Mouse (Mus musculus): ENCODE results near the gene Fam83b.

Fam83b gene

GRCm38 (mm10) chr9:76518665-76519064, 48.3 kb downstream of the Fam83b start:
- no peak for DNase-seq

- DNase-seq = no peak
Measured at GRCm38 (mm10) chr9:76505650-76506049, 61.3 kb downstream of the Fam83b start.

- DNase-seq = no peak
Measured at GRCm38 (mm10) chr9:76489737-76490136, 77.2 kb downstream of the Fam83b start.

- DNase-seq = no peak
Measured at GRCm38 (mm10) chr9:76480088-76480487, 86.8 kb downstream of the Fam83b start.

- no peak for DNase-seq
Measured at GRCm38 (mm10) chr9:76469500-76469899, 97.4 kb downstream of the Fam83b start.

- DNase-seq = no peak
Measured at GRCm38 (mm10) chr9:76461547-76461946, 105.4 kb downstream of the Fam83b start.

GRCm38 (mm10) chr9:76455703-76456102, 111.2 kb downstream of the Fam83b start:
- DNase-seq = no peak

Data from kidney, adult 9 months (tissue).